Mouse (Mus musculus): Measurements from ENCODE around the gene Ankrd23. TPM values are rescaled to one million over a fixed set of nuclear protein-coding genes. Genes with fewer than 3 reads are reported as not detected.

Ankrd23 gene
- polyA plus RNA-seq, 1 experiment from 2014 or later, result 6.9 TPM

- Histone ChIP-seq H3K4me3 (no peak overlapping the region), H3K4me2 (no peak overlapping the region), H3K36me3 (peaks cover 61% of the 10 kb centered on the region), H3K4me1 (no peaks in the 10 kb centered on the region), H3K27ac (no peak overlapping the region), H3K9me3 (replicated peaks) (no peaks in the 10 kb centered on the region), H3K9ac (no peak overlapping the region), H3K27me3 (replicated peaks) (no peaks in the 10 kb centered on the region)
- 86% methylated on average over 10 of the region's 10 CpGs for WGBS (ENCODE audit: insufficient replicate concordance)
- no peak for ATAC-seq
These were observed 9.8 kb downstream of the Ankrd23 start for GRCm38 (mm10) chr1:36526903-36527302.

- H3K36me3 ChIP-seq, result peaks cover 65% of the 10 kb centered on the region
- no peaks in the 10 kb centered on the region for H3K4me1 ChIP-seq
- 82% methylated on average over 12 of the region's 12 CpGs for WGBS (ENCODE audit: insufficient replicate concordance)
- no peak overlapping the region for H3K27ac ChIP-seq
- H3K9me3 ChIP-seq (replicated peaks), result no peaks in the 10 kb centered on the region
- H3K27me3 ChIP-seq (replicated peaks), result no peaks in the 10 kb centered on the region
- ATAC-seq, result no peak
- no peak overlapping the region for H3K4me3 ChIP-seq
- no peak overlapping the region for H3K9ac ChIP-seq
- no peak overlapping the region for H3K4me2 ChIP-seq
These were observed 10.9 kb downstream of the Ankrd23 start for GRCm38 (mm10) chr1:36525774-36526173.

- Histone ChIP-seq H3K4me3 (no peak overlapping the region), H3K4me2 (no peak overlapping the region), H3K9ac (no peak overlapping the region), H3K27me3 (replicated peaks) (no peaks in the 10 kb centered on the region), H3K27ac (no peak overlapping the region), H3K4me1 (no peaks in the 10 kb centered on the region), H3K9me3 (replicated peaks) (no peaks in the 10 kb centered on the region), H3K36me3 (peaks cover 79% of the 10 kb centered on the region)
- ATAC-seq, result no peak
- WGBS (ENCODE audit: insufficient replicate concordance), result 92% methylated on average over 5 of the region's 5 CpGs
These were observed 12.6 kb downstream of the Ankrd23 start for GRCm38 (mm10) chr1:36524058-36524457.

GRCm38 (mm10) chr1:36523332-36524013, 13.2 kb downstream of the Ankrd23 start:
- Histone ChIP-seq H3K36me3 (peaks cover 85% of the 10 kb centered on the region), H3K4me2 (no peak overlapping the region), H3K27me3 (replicated peaks) (no peaks in the 10 kb centered on the region), H3K4me1 (no peaks in the 10 kb centered on the region), H3K27ac (no peak overlapping the region), H3K9me3 (replicated peaks) (no peaks in the 10 kb centered on the region), H3K9ac (no peak overlapping the region), H3K4me3 (no peak overlapping the region)
- WGBS (ENCODE audit: insufficient replicate concordance), result 79% methylated on average over 9 of the region's 9 CpGs
- no peak for ATAC-seq

- no peak overlapping the region for H3K4me3 ChIP-seq
- H3K27ac ChIP-seq, result no peak overlapping the region
- H3K4me1 ChIP-seq, result no peaks in the 10 kb centered on the region
- 86% methylated on average over 7 of the region's 7 CpGs for WGBS (ENCODE audit: insufficient replicate concordance)
- H3K36me3 ChIP-seq, result peaks cover 94% of the 10 kb centered on the region
- no peak overlapping the region for H3K4me2 ChIP-seq
- H3K9ac ChIP-seq, result no peak overlapping the region
- H3K27me3 ChIP-seq (replicated peaks), result no peaks in the 10 kb centered on the region
- H3K9me3 ChIP-seq (replicated peaks), result no peaks in the 10 kb centered on the region
- ATAC-seq, result no peak
These were observed 14.5 kb downstream of the Ankrd23 start for GRCm38 (mm10) chr1:36522210-36522609.

- Histone ChIP-seq H3K27ac (no peak overlapping the region), H3K36me3 (peaks cover 87% of the 10 kb centered on the region), H3K9ac (no peak overlapping the region), H3K9me3 (replicated peaks) (no peaks in the 10 kb centered on the region), H3K4me1 (peaks cover 12% of the 10 kb centered on the region), H3K4me3 (no peak overlapping the region), H3K27me3 (replicated peaks) (no peaks in the 10 kb centered on the region), H3K4me2 (no peak overlapping the region)
- 73% methylated on average over 11 of the region's 11 CpGs for WGBS (ENCODE audit: insufficient replicate concordance)
- no peak for ATAC-seq
These were observed 17.1 kb downstream of the Ankrd23 start for GRCm38 (mm10) chr1:36519626-36520025.

GRCm38 (mm10) chr1:36518259-36518658, 18.4 kb downstream of the Ankrd23 start:
- Histone ChIP-seq H3K4me2 (no peak overlapping the region), H3K27me3 (replicated peaks) (no peaks in the 10 kb centered on the region), H3K27ac (no peak overlapping the region), H3K4me1 (peaks cover 25% of the 10 kb centered on the region), H3K36me3 (peaks cover 82% of the 10 kb centered on the region), H3K9ac (no peak overlapping the region), H3K9me3 (replicated peaks) (no peaks in the 10 kb centered on the region), H3K4me3 (no peak overlapping the region)
- WGBS (ENCODE audit: insufficient replicate concordance), result 83% methylated on average over 3 of the region's 3 CpGs
- no peak for ATAC-seq

- H3K9ac ChIP-seq, result 0 out of 2 replicates have a peak overlapping the region, but pooled peaks have one; percentile 87
- no peaks in the 10 kb centered on the region for H3K9me3 ChIP-seq (replicated peaks)
- no peak overlapping the region for H3K27ac ChIP-seq
- H3K27me3 ChIP-seq (replicated peaks), result no peaks in the 10 kb centered on the region
- 54% methylated on average over 2 of the region's 2 CpGs for WGBS (ENCODE audit: insufficient replicate concordance)
- H3K4me2 ChIP-seq, result peak overlapping the region; percentile 98
- H3K4me1 ChIP-seq, result peaks cover 35% of the 10 kb centered on the region
- no peak for ATAC-seq
- H3K4me3 ChIP-seq, result peak overlapping the region; percentile 98
- H3K36me3 ChIP-seq, result peaks cover 36% of the 10 kb centered on the region
These were observed 23.0 kb downstream of the Ankrd23 start for GRCm38 (mm10) chr1:36513718-36514117.

GRCm38 (mm10) chr1:36513310-36513709, 23.4 kb downstream of the Ankrd23 start:
- Histone ChIP-seq H3K4me1 (peaks cover 35% of the 10 kb centered on the region), H3K36me3 (peaks cover 32% of the 10 kb centered on the region), H3K9me3 (replicated peaks) (no peaks in the 10 kb centered on the region), H3K4me3 (peak overlapping the region; percentile 98), H3K27me3 (replicated peaks) (no peaks in the 10 kb centered on the region), H3K4me2 (peak overlapping the region; percentile 98), H3K9ac (peak overlapping the region; percentile 87), H3K27ac (no peak overlapping the region)
- 21% methylated on average over 1 of the region's 1 CpGs for WGBS (ENCODE audit: insufficient replicate concordance)
- ATAC-seq, result no peak

- H3K4me1 ChIP-seq, result peaks cover 35% of the 10 kb centered on the region
- H3K9ac ChIP-seq, result peak overlapping the region; percentile 87
- peak overlapping the region; percentile 98 for H3K4me2 ChIP-seq
- H3K27me3 ChIP-seq (replicated peaks), result no peaks in the 10 kb centered on the region
- no peak for ATAC-seq
- peak overlapping the region; percentile 98 for H3K4me3 ChIP-seq
- 4% methylated on average over 16 of the region's 16 CpGs for WGBS (ENCODE audit: insufficient replicate concordance)
- H3K9me3 ChIP-seq (replicated peaks), result no peaks in the 10 kb centered on the region
- H3K36me3 ChIP-seq, result peaks cover 28% of the 10 kb centered on the region
- peak overlapping the region; percentile 95; the same call in 1 of the 2 replicates for H3K27ac ChIP-seq
These were observed 23.8 kb downstream of the Ankrd23 start for GRCm38 (mm10) chr1:36512966-36513280.

- Histone ChIP-seq H3K36me3 (peaks cover 25% of the 10 kb centered on the region), H3K4me2 (peak overlapping the region; percentile 98), H3K27me3 (replicated peaks) (no peaks in the 10 kb centered on the region), H3K27ac (peak overlapping the region; percentile 95), H3K4me3 (peak overlapping the region; percentile 98), H3K9me3 (replicated peaks) (no peaks in the 10 kb centered on the region), H3K4me1 (peaks cover 35% of the 10 kb centered on the region), H3K9ac (peak overlapping the region; percentile 87)
- WGBS (ENCODE audit: insufficient replicate concordance), result under 1% methylated on average over 79 of the region's 126 CpGs
- ATAC-seq, result peak; percentile 54
These were observed 24.4 kb downstream of the Ankrd23 start for GRCm38 (mm10) chr1:36512089-36512965.

- Histone ChIP-seq H3K4me1 (peaks cover 35% of the 10 kb centered on the region), H3K36me3 (peaks cover 17% of the 10 kb centered on the region), H3K4me3 (peak within 1 kb of the TSS; percentile 98), H3K9ac (peak within 1 kb of the TSS; percentile 87), H3K27me3 (replicated peaks) (no peaks in the 10 kb centered on the region), H3K27ac (peak within 1 kb of the TSS; percentile 95), H3K4me2 (peak within 1 kb of the TSS; percentile 98), H3K9me3 (replicated peaks) (no peaks in the 10 kb centered on the region)
- 1% methylated on average over 50 of the region's 51 CpGs for whole genome bisulfite sequencing (ENCODE audit: insufficient replicate concordance)
- peak; percentile 99 for ATAC-seq
These were observed 25.2 kb downstream of the Ankrd23 start, which contains the start of gene Cnnm3 for GRCm38 (mm10) chr1:36511289-36512021. TSS of gene Cnnm3 (plus strand) at chr1:36511867.
